Mouse (Mus musculus) liver, embryonic 13.5 days (tissue): ENCODE measurements around the gene Srd5a1. TPM values are rescaled to one million over a fixed set of nuclear protein-coding genes. Genes with fewer than 3 reads are reported as not detected.
A peak's percentile ranks its signal among the peaks of the same experiment; 100 is the strongest.

Experiments used
- ATAC-seq: fragments of 200-750 bp; cut with Nextera tagmentation; 2 replicates; pipeline ENCODE4 v1.8.0; 2017; ENCODE audit warnings: low read depth, mild to moderate bottlenecking, moderate number of reproducible peaks, moderate library complexity
- DNase-seq: peaks from one replicate; pipeline ENCODE4 v3.0.0; 2022
- H3K27ac ChIP-seq: fragments of 300-500 bp; sonication (generic); 2 replicates; pipeline ENCODE4 v1.5.1; 2015; ENCODE audit warnings: moderate library complexity, mild to moderate bottlenecking, inconsistent platforms
- H3K27me3 ChIP-seq: fragments of 300-500 bp; sonication (generic); 2 replicates; pipeline ENCODE4 v1.6.1; 2015; ENCODE audit warnings: mild to moderate bottlenecking, inconsistent platforms
- H3K36me3 ChIP-seq: fragments of 300-500 bp; sonication (generic); 2 replicates; pipeline ENCODE4 v1.6.1; 2015; ENCODE audit warnings: mild to moderate bottlenecking, inconsistent platforms
- H3K4me1 ChIP-seq: fragments of 300-500 bp; sonication (generic); replicated peaks from 2 replicates; pipeline ENCODE4 v1.6.1; 2015; ENCODE audit warnings: inconsistent platforms
- H3K4me2 ChIP-seq: fragments of 300-500 bp; sonication (generic); 2 replicates; pipeline ENCODE4 v1.6.1; 2015; ENCODE audit warnings: inconsistent platforms, mild to moderate bottlenecking, moderate library complexity
- H3K4me3 ChIP-seq: fragments of 300-500 bp; sonication (generic); replicated peaks from 2 replicates; pipeline ENCODE4 v1.5.1; 2015; ENCODE audit warnings: mild to moderate bottlenecking, inconsistent platforms
- H3K9ac ChIP-seq: fragments of 300-500 bp; sonication (generic); 2 replicates; pipeline ENCODE4 v1.6.1; 2015; ENCODE audit warnings: mild to moderate bottlenecking, inconsistent platforms
- H3K9me3 ChIP-seq: fragments of 300-500 bp; sonication (generic); replicated peaks from 2 replicates; pipeline ENCODE4 v1.6.1; 2016; ENCODE audit warnings: inconsistent platforms
- WGBS: fragments of 180-500 bp; shearing (Covaris S2); methylation state at CpG from one replicate; pipeline ENCODE4 v1.1.7; 2015; ENCODE audit not compliant: insufficient replicate concordance; 5-methylcytosine and 5-hydroxymethylcytosine counted together
- polyA plus RNA-seq: library from polyadenylated mRNA; unstranded; fragments of >200 nt; fragmentation: Nextera tagmentation; extraction: Ambion mirVana; gene quantifications from 2 replicates; pipeline ENCODE4 v1.2.1, GENCODE M21; 2015

Srd5a1 gene
- polyA plus RNA-seq, 1 experiment from 2014 or later = 4.7 TPM

DNA sequence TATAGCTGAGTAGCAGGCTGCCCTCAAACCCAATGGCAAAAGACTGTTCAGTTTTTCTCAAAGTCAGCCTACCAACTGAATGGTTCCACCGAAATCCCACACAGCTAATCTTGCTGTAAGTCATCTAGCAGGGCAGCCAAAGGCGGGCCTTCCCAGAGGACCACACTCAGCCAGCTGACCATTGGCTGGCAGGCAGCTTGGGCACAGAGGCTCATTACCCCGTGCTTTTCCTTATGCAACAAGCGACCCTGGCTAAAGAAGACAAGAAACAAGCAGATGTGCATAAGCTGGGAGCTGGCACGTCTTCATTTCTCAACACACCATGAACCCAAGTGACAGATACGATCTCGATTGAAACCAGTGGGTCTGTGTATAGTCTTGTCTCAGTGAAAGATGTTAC lies 73.9 kb downstream of the Srd5a1 start:
- Histone ChIP-seq H3K4me2 (no peak overlapping the region), H3K9me3 (no peaks in the 10 kb centered on the region), H3K4me1 (peaks cover 31% of the 10 kb centered on the region), H3K27ac (no peak overlapping the region), H3K36me3 (no peaks in the 10 kb centered on the region), H3K9ac (no peak overlapping the region), H3K4me3 (no peak overlapping the region), H3K27me3 (no peaks in the 10 kb centered on the region)
- DNase-seq = no peak
- no peak for ATAC-seq
- 73% methylated on average over 7 of the region's 7 CpGs for WGBS

DNA sequence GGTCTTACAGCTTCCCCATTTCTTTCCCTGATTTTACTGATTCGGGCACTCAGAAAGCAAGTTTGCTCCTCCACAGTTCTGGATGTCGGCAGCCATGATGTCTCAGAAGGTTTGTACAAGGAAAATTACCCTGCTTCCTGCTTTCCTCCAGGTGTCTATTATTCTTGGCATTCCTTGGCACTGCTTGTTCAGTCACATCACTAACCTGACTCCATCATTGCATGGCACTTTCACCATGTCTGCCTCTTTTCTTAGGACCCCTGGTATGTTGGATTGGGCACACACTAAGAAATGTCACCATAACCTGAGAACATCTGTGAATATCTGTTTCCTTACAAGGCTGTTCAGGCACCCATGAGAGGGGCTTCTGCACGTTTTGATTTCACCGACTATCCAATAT lies 75.2 kb downstream of the Srd5a1 start:
- DNase-seq (no peak), ATAC-seq (no peak)
- Histone ChIP-seq H3K36me3 (0 out of 2 replicates have a peak, but pooled peaks cover 5% of the 10 kb centered on the region), H3K4me1 (peaks cover 44% of the 10 kb centered on the region), H3K4me2 (peak overlapping the region; percentile 95), H3K27me3 (no peaks in the 10 kb centered on the region), H3K9me3 (no peaks in the 10 kb centered on the region), H3K9ac (peak overlapping the region; percentile 96), H3K4me3 (peak overlapping the region; percentile 95), H3K27ac (0 out of 2 replicates have a peak overlapping the region, but pooled peaks have one; percentile 94)
- WGBS = 59% methylated on average over 4 of the region's 4 CpGs

DNA sequence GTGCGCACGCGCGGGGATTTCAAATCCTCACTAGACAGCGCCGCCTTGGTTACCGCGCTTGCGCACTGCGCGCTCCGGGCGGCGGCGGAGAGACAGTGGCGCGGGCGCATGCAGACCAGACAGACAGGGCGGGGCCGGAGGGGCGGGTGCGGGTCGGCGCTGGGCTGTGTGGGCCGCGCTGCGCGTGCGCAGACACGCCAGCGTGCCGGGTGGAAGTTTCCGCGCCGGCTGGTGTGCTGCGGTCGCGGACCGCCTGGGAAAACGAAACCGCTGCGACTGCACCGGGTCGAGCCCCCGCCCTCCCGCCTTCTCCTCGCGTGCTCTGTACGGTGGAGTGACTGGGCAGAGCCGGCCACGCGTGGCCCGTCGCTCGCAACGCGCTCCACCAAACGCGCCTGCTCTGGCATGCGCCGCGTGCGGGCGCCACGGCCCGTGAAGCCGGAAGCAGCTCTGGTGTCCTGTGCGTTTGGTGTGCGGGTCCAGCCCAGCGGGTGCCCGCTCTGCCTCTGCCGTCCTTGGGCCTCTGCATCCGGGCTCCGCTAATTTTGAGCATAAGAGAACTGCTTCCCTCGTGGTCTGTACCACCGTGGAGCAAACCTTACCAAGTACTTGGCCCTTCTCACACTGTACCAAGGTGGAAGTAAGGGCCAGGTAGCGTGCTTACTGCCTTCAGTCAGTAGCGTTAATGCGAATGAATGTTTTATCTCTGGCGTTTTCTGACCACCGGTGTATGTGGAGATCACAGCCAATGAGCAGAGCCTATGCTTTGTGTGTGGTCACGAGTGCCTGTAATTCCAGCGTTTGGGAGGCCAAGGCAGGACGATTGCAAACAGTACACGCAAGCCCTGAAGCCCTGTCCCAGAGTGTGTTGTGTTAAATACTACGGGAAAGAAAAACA lies 76.3 kb downstream of the Srd5a1 start:
- H3K27me3 ChIP-seq = no peaks in the 10 kb centered on the region
- H3K9ac ChIP-seq = peak overlapping the region; percentile 97
- WGBS = under 1% methylated on average over 82 of the region's 86 CpGs
- no peaks in the 10 kb centered on the region for H3K9me3 ChIP-seq
- peak overlapping the region; percentile 95 for H3K4me2 ChIP-seq
- peaks cover 54% of the 10 kb centered on the region for H3K4me1 ChIP-seq
- H3K27ac ChIP-seq = peak overlapping the region; percentile 94
- H3K4me3 ChIP-seq = peak overlapping the region; percentile 95
- peaks cover 10% of the 10 kb centered on the region for H3K36me3 ChIP-seq
- DNase-seq (peak; percentile 94), ATAC-seq (peak; percentile 91)

DNA sequence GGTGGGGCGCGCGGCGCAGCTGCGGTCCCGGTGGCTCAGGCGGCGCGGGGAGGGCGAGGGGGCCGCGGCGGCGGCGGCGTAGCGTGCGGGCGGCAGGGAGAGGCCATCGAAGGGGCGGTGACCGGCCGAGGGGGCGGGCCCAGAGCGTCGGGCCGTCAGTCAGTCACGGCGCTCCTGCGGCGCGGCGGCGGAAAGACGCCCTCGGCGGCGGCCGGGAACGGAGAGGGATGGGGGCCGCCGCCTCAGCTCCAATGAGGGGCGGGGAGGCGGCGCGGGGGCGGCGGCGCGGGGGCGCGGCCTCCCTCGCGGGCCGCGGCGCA lies 76.9 kb downstream of the Srd5a1 start, which contains the start of gene Tent4a:
Gene Tent4a, minus strand, starts transcription at position 284 of the 320 bp plus-strand sequence.
- H3K4me2 ChIP-seq = peak within 1 kb of the TSS; percentile 95
- peaks cover 16% of the 10 kb centered on the region for H3K36me3 ChIP-seq
- ATAC-seq (peak; percentile 82), DNase-seq (no peak)
- peaks cover 60% of the 10 kb centered on the region for H3K4me1 ChIP-seq
- no peaks in the 10 kb centered on the region for H3K27me3 ChIP-seq
- peak within 1 kb of the TSS; percentile 95 for H3K4me3 ChIP-seq
- H3K27ac ChIP-seq = peak within 1 kb of the TSS; percentile 94
- no peaks in the 10 kb centered on the region for H3K9me3 ChIP-seq
- 0% methylated on average over 24 of the region's 57 CpGs for WGBS
- H3K9ac ChIP-seq = peak within 1 kb of the TSS; percentile 97

DNA sequence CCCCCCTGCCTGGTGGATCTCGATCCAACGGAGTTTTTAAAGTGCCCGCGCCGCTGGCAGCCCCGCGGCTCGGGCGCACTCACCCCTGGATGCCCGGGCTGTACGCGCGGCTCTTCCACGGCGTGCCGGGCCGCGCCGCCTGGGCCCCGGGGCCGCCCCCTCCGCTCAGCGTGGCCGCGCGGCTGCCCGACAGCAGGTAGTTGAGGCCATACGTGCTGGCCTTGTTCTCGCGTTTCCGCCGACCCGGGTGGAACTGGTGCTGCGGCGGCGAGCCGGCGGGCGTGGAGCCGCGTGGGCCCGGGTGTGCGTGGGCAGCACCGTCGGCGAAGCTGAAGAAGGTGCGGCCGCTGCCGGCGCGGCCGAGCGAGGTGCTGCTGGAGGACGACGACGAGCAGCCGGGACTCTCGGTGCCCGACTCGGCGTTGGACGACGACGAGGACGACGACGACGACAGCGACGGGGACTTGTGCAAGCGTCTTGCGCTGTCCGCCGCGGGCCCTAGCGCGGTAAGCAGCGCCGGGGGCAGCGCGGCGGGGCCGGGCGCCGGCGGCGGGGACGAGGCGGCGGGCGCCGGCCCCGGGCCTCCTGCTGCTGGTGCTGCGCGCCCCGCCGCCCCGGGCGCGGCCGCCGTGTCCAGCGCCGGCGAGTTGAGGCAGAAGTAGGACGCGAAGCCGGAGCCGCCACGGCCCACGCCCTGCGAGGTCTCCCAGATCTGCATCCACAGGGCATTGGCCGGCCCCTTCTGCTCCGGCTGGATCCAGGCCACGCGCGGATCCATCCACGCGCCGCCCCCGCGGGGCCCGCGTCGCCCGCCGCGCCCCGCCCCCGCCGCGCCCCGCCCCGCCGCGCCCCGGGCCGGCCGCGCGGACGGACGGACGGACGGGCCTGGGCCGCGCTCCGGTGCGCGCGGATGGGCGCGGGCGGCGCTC lies 77.6 kb downstream of the Srd5a1 start, which contains the start of gene Nsun2:
Gene Nsun2, plus strand, starts transcription at position 342 of the 929 bp plus-strand sequence.
- ATAC-seq = peak; percentile 40
- DNase-seq = peak; percentile 54
- peak within 1 kb of the TSS; percentile 94 for H3K27ac ChIP-seq
- no peaks in the 10 kb centered on the region for H3K27me3 ChIP-seq
- no peaks in the 10 kb centered on the region for H3K9me3 ChIP-seq
- under 1% methylated on average over 96 of the region's 155 CpGs for WGBS
- H3K36me3 ChIP-seq = peaks cover 20% of the 10 kb centered on the region
- H3K4me3 ChIP-seq = peak within 1 kb of the TSS; percentile 95
- H3K9ac ChIP-seq = peak within 1 kb of the TSS; percentile 97
- peak within 1 kb of the TSS; percentile 95 for H3K4me2 ChIP-seq
- H3K4me1 ChIP-seq = peaks cover 64% of the 10 kb centered on the region

DNA sequence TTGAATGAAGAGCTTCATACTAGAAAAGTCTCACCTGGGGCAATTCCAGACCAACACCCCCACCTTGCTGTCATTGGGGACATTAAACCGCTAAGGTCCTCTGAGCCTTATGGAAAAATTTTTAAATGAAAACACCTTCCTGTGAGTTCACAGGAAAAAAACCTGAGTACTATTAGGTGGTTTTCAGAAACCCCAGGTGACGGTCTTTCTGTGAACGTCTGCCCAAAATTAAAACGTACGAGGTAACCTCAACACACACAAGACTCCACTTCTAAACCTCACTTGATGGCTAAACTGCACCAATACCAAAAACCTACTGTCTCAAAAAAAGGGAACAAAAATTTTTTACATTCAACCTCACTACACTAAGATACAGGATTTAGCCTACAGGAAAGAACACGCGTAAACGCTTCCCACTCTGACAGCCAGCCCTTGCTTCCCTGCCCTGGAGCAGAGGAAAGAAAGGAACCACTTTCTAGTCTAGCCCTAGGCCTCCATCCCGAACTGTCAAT lies 78.3 kb downstream of the Srd5a1 start:
- peak overlapping the region; percentile 94 for H3K27ac ChIP-seq
- peak overlapping the region; percentile 97 for H3K9ac ChIP-seq
- H3K9me3 ChIP-seq = no peaks in the 10 kb centered on the region
- H3K4me1 ChIP-seq = peaks cover 65% of the 10 kb centered on the region
- H3K4me3 ChIP-seq = peak overlapping the region; percentile 95
- peaks cover 23% of the 10 kb centered on the region for H3K36me3 ChIP-seq
- H3K27me3 ChIP-seq = no peaks in the 10 kb centered on the region
- peak overlapping the region; percentile 95 for H3K4me2 ChIP-seq
- no peak for DNase-seq
- ATAC-seq = no peak
- 1% methylated on average over 9 of the region's 9 CpGs for WGBS

DNA sequence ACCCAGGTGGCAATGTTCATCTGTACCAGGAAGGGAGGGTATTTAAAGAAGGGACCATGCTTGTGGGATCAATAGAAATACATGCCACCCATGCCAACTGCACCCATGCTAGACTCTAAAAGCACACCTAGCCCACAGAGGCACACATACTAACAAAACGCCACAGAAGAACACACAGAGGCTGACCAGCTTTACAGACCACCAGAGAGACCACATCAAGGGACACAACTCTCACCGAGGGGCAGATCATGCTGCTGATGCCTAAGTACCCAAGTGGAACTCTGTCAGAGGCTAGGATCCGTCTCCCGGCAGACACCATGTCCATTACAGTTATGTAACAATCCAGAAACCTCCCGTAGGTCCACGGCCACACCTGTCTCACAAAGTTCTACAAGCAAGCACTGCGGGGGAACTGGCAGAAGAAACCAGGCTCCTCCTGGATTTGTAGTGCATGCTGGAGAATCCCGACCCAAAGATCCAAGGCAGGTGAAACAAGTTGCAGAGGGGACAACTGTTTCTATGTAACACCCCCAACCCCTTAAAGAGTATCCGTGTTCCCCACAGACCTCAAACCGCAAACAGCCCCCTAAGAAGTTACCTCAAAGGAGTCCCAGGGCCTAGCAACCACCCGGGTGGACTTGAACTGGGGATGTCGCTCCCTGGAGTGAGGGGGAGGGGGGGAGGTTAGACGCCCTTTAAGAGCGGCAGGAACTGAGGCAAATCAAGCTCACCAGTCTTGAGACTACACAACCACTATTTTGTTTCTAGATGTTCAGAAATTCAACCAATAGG lies 78.9 kb downstream of the Srd5a1 start:
- DNase-seq = no peak
- 27% methylated on average over 14 of the region's 14 CpGs for WGBS
- peaks cover 68% of the 10 kb centered on the region for H3K4me1 ChIP-seq
- ATAC-seq = no peak
- no peaks in the 10 kb centered on the region for H3K9me3 ChIP-seq
- H3K36me3 ChIP-seq = peaks cover 23% of the 10 kb centered on the region
- 0 out of 2 replicates have a peak overlapping the region, but pooled peaks have one; percentile 0 for H3K27ac ChIP-seq
- peak overlapping the region; percentile 95 for H3K4me2 ChIP-seq
- H3K4me3 ChIP-seq = peak overlapping the region; percentile 95
- no peaks in the 10 kb centered on the region for H3K27me3 ChIP-seq
- peak overlapping the region; percentile 97 for H3K9ac ChIP-seq

DNA sequence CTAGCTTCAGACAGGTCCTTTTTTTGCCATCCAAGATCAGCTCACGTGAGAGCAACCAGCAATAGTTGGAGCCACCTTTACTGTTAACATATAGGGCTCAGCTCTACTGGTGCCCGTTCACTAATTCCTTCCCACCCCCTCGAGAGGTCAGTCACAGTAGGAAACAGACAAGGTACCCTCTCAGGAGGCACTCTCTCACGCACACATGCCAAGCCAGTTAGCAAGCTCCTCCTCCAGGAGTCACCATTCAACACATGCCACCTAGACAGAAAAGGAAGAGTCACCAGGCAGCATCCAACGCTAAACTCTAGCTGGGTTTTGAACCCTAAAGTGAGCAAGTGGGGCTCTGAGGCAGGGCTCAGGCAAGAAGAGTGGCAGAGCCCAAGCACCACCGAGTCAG lies 79.8 kb downstream of the Srd5a1 start:
- H3K9ac ChIP-seq = peak overlapping the region; percentile 97
- H3K27ac ChIP-seq = no peak overlapping the region
- peaks cover 23% of the 10 kb centered on the region for H3K36me3 ChIP-seq
- ATAC-seq (no peak), DNase-seq (no peak)
- H3K27me3 ChIP-seq = no peaks in the 10 kb centered on the region
- WGBS = 43% methylated on average over 6 of the region's 6 CpGs
- peak overlapping the region; percentile 95 for H3K4me2 ChIP-seq
- peaks cover 76% of the 10 kb centered on the region for H3K4me1 ChIP-seq
- peak overlapping the region; percentile 95 for H3K4me3 ChIP-seq
- no peaks in the 10 kb centered on the region for H3K9me3 ChIP-seq

DNA sequence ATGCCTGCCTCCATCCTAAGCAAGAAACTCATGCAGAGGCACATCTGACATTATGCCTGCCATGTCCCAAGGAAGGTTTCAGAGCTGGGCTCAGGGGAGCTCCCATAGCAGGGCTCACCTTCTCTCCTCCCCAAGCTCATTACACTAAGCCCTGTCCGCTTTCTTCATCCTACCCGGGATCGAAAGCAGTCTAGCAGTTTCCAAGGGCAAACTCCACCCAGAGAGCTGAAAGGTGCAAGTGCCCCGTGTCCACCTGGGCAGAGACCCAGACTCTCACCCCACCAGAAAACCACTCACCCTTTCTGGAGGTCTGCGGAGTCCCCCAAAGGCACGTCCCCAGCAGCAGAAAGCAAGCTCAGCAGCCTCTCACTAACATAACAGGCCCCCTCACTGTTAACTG lies 80.3 kb downstream of the Srd5a1 start:
- Histone ChIP-seq H3K4me1 (peaks cover 76% of the 10 kb centered on the region), H3K27ac (no peak overlapping the region), H3K27me3 (no peaks in the 10 kb centered on the region), H3K4me2 (peak overlapping the region; percentile 95), H3K9me3 (no peaks in the 10 kb centered on the region), H3K36me3 (peaks cover 23% of the 10 kb centered on the region), H3K9ac (peak overlapping the region; percentile 97), H3K4me3 (peak overlapping the region; percentile 95)
- 82% methylated on average over 6 of the region's 6 CpGs for WGBS
- ATAC-seq (no peak), DNase-seq (no peak)

DNA sequence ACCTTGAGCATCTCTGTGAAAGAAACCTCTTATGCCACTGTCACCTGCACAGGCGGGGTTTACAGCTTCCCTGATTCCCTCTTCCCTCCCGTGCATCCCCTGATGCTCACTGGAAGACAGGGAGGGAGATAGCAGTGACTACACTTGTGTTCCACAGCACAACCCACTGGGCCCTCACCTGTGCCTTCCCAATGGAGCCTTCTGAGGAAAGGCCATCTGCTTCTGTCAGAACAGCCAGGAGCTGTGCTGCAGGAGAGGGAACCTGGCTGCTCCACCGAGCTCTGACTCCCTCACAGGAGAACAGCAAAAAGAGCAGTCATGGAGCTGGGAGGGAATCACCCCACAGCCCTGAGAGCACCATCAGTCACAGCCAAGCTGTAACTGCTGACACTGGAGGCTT lies 81.1 kb downstream of the Srd5a1 start:
- Histone ChIP-seq H3K4me2 (0 out of 2 replicates have a peak overlapping the region, but pooled peaks have one; percentile 95), H3K27me3 (no peaks in the 10 kb centered on the region), H3K36me3 (peaks cover 23% of the 10 kb centered on the region), H3K4me3 (0 out of 2 replicates have a peak overlapping the region, but pooled peaks have one; percentile 4), H3K27ac (no peak overlapping the region), H3K4me1 (peaks cover 76% of the 10 kb centered on the region), H3K9ac (0 out of 2 replicates have a peak overlapping the region, but pooled peaks have one; percentile 20), H3K9me3 (no peaks in the 10 kb centered on the region)
- 73% methylated on average over 3 of the region's 3 CpGs for WGBS
- no peak for ATAC-seq
- no peak for DNase-seq
